Mouse (Mus musculus) hindbrain, embryonic 11.5 days (tissue): ENCODE measurements around the gene Zc3h14. TPM values are rescaled to one million over a fixed set of nuclear protein-coding genes. Genes with fewer than 3 reads are reported as not detected.

Experiments
- ATAC-seq: fragments of 200-750 bp; cut with Nextera tagmentation; 2 replicates; pipeline ENCODE4 v1.8.0; 2017; ENCODE audit warnings: mild to moderate bottlenecking, moderate TSS enrichment, moderate library complexity; ENCODE audit not compliant: low FRiP score
- DNase-seq: peaks from one replicate; pipeline ENCODE4 v3.0.0-alpha.2; 2015; ENCODE audit warnings: low spot score
- H3K27ac ChIP-seq: fragments of 300-500 bp; sonication (generic); 2 replicates; pipeline ENCODE4 v1.5.1; 2014; ENCODE audit warnings: mild to moderate bottlenecking, low read depth, low read length
- H3K27me3 ChIP-seq: fragments of 300-500 bp; sonication (generic); 2 replicates; pipeline ENCODE4 v1.6.1; 2014; ENCODE audit warnings: mild to moderate bottlenecking, low read length, moderate library complexity, mixed read lengths; ENCODE audit not compliant: control insufficient read depth, insufficient read depth
- H3K36me3 ChIP-seq: fragments of 300-500 bp; sonication (generic); 2 replicates; pipeline ENCODE4 v1.6.1; 2014; ENCODE audit warnings: mild to moderate bottlenecking, low read length, moderate library complexity, mixed read lengths; ENCODE audit not compliant: control insufficient read depth, insufficient read depth
- H3K4me1 ChIP-seq: fragments of 300-500 bp; sonication (generic); replicated peaks from 2 replicates; pipeline ENCODE4 v1.6.1; 2014; ENCODE audit warnings: low read length, mixed read lengths; ENCODE audit not compliant: control insufficient read depth, insufficient read depth
- H3K4me2 ChIP-seq: fragments of 300-500 bp; sonication (generic); replicated peaks from 2 replicates; pipeline ENCODE4 v1.6.1; 2014; ENCODE audit warnings: mild to moderate bottlenecking, low read depth, low read length
- H3K4me3 ChIP-seq: fragments of 300-500 bp; sonication (generic); 2 replicates; pipeline ENCODE4 v1.5.1; 2014; ENCODE audit warnings: low read depth, low read length
- H3K9ac ChIP-seq: fragments of 300-500 bp; sonication (generic); 2 replicates; pipeline ENCODE4 v1.6.1; 2014; ENCODE audit warnings: low read depth, low read length
- H3K9me3 ChIP-seq: fragments of 300-500 bp; sonication (generic); 2 replicates; pipeline ENCODE4 v1.6.1; 2016; ENCODE audit warnings: low read length; ENCODE audit not compliant: control insufficient read depth
- WGBS: fragments of 180-500 bp; shearing (Covaris S2); extraction: QIAGEN DNeasy Blood & Tissue Kit; methylation state at CpG from one replicate; pipeline ENCODE4 v1.1.7; 2014; 5-methylcytosine and 5-hydroxymethylcytosine counted together
- polyA plus RNA-seq: library from polyadenylated mRNA; unstranded; fragments of >200 nt; fragmentation: Nextera tagmentation; extraction: Ambion mirVana; gene quantifications from 2 replicates; pipeline ENCODE4 v1.2.1, GENCODE M21; 2014

The Zc3h14 gene
- polyA plus RNA-seq, 1 experiment from 2014 or later: 165 TPM

DNA sequence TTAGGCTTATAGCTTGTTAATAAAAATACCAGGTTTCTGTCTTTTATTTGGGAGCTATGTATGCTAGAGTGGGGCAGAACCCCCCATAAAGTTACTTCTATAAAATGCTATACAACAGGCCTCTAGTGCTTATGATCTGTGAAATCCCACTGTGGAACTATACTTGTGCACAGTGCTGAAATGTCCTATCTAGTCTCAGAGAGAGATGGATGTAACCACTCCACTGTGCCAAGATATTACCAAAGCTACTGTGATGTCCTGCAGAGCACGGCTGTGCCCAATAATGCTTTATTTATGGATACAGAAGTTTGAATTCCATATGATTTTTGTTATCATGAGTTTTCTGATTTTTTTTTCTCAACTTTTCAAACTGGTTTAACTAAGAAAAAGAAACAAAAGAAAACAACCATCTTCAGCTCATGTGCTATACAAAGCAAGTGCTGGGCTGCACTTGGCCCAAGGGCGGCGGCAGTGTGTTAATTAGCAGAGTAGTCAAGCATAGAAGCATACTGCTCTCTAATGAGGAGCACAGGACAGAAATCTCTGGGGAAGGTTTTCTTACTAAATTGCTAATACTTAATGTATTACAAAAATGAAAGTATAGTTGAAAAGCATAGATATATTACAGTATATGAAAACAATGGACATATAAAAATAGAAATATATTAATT, 57.4 kb downstream of the Zc3h14 start:
- ATAC-seq: no peak
- no peak overlapping the region for H3K4me3 ChIP-seq
- H3K36me3 ChIP-seq: no peaks in the 10 kb centered on the region
- no peaks in the 10 kb centered on the region for H3K27me3 ChIP-seq
- DNase-seq: no peak
- 87% methylated on average over 3 of the region's 3 CpGs for WGBS
- H3K27ac ChIP-seq: no peak overlapping the region
- no peaks in the 10 kb centered on the region for H3K4me1 ChIP-seq
- no peaks in the 10 kb centered on the region for H3K9me3 ChIP-seq
- H3K9ac ChIP-seq: no peak overlapping the region
- no peak overlapping the region for H3K4me2 ChIP-seq

DNA sequence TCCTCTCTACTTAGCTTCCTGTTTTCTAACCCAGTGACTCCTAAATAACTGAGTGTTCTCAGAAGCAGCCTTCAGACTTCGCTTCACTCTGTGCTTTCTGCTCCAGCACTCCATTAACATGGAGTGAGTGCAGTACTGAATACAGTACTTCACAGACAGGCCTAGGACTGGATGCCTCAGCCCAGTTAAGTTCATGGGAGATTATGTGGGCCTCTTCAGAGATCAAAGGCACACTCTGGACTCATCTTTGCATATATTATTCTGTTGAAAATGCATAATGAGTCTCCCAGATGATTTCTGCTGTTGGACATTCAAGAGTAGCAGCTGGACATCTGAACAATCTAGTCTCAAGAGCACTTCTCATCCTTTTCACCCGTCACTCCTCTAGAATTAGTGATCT, 74.0 kb downstream of the Zc3h14 start:
- Histone ChIP-seq H3K9me3 (no peaks in the 10 kb centered on the region), H3K9ac (no peak overlapping the region), H3K4me2 (no peak overlapping the region), H3K36me3 (no peaks in the 10 kb centered on the region; the same call in 1 of the 2 replicates), H3K4me1 (no peaks in the 10 kb centered on the region), H3K4me3 (no peak overlapping the region), H3K27me3 (no peaks in the 10 kb centered on the region), H3K27ac (no peak overlapping the region)
- DNase-seq (no peak), ATAC-seq (no peak)
- 68% methylated on average over 2 of the region's 2 CpGs for WGBS

DNA sequence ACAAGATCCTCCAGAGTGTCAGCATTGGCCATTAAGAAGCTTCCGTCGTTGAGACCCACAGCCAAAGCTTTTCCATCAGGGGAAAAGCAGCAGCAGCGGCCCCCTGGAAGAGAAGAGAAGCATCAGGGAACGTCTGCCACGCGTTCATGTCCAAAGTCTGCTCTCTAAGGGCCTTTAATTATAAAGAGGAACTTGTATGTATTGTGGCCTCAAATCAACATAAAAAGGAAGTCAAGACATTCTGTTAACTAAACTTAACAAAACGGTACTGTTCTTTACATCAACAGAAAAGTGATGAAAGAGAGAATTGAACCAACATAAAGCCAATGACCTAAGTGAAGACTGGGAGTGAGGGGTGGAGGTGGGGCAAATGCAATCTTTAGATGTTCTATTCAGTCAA, 84.4 kb downstream of the Zc3h14 start:
- Histone ChIP-seq H3K9ac (no peak overlapping the region), H3K9me3 (no peaks in the 10 kb centered on the region), H3K27me3 (no peaks in the 10 kb centered on the region), H3K4me2 (no peak overlapping the region), H3K27ac (no peak overlapping the region), H3K36me3 (0 out of 2 replicates have a peak, but pooled peaks cover 3% of the 10 kb centered on the region), H3K4me3 (no peak overlapping the region), H3K4me1 (no peaks in the 10 kb centered on the region)
- DNase-seq (no peak), ATAC-seq (no peak)
- 89% methylated on average over 7 of the region's 7 CpGs for WGBS

DNA sequence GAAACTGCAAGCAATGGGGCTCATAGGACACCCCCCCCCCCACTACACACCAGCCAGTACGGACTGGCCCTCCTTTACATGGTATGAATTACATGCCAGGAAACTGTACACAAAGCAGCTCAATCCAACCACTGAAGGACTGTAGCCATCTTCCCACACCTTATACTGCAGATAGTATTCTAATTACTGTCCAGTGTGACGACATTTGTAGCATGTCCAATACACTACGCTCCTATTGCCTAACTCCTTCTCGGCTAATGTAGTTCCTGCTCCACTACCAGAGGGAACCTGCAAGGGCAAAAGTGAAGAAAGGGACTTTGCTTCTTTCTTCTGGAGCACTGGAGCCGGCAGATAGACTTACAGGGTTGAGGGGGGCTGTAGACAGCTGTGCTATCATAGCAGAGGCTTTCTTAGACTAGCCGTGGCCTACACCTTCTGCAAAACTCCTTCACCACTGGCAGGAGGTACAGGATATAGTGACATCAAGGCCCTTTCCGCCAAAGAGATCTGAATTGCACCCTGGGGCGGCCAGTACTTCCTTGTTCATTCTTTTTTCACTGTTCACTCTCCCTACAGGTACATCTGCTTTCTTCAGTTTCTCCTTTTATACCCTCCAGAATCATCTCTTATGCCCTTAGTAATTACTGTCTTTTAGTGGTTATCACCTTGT, 86.3 kb downstream of the Zc3h14 start:
- Histone ChIP-seq H3K9ac (no peak overlapping the region), H3K36me3 (0 out of 2 replicates have a peak, but pooled peaks cover 3% of the 10 kb centered on the region), H3K27ac (no peak overlapping the region), H3K4me1 (no peaks in the 10 kb centered on the region), H3K9me3 (no peaks in the 10 kb centered on the region), H3K4me3 (no peak overlapping the region), H3K4me2 (no peak overlapping the region), H3K27me3 (no peaks in the 10 kb centered on the region)
- ATAC-seq (no peak), DNase-seq (no peak)
- 94% methylated on average over 8 of the region's 8 CpGs for WGBS

DNA sequence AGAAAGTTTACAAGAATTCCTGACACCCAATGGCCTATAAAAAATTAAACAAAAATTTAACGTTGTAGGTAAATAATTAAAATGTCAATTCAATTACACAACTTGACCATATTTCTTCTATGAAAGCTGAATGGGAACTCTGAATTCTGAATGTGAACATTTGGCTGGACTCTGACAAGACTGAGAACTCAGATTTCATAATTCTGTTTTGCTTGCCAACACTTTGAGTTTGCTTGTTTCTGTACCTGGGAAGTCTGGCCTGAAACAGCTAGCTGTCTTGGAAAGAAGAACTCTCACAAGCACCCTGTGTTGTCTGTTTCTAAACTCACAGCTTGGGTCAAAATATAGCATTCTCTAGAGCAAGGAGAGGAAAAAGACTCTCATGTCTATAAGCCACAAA, 87.1 kb downstream of the Zc3h14 start:
- Histone ChIP-seq H3K4me2 (no peak overlapping the region), H3K36me3 (0 out of 2 replicates have a peak, but pooled peaks cover 3% of the 10 kb centered on the region), H3K4me1 (no peaks in the 10 kb centered on the region), H3K4me3 (no peak overlapping the region), H3K27ac (no peak overlapping the region), H3K27me3 (no peaks in the 10 kb centered on the region), H3K9ac (no peak overlapping the region), H3K9me3 (no peaks in the 10 kb centered on the region)
- ATAC-seq (no peak), DNase-seq (no peak)
- WGBS: 86% methylated on average over 1 of the region's 1 CpGs

DNA sequence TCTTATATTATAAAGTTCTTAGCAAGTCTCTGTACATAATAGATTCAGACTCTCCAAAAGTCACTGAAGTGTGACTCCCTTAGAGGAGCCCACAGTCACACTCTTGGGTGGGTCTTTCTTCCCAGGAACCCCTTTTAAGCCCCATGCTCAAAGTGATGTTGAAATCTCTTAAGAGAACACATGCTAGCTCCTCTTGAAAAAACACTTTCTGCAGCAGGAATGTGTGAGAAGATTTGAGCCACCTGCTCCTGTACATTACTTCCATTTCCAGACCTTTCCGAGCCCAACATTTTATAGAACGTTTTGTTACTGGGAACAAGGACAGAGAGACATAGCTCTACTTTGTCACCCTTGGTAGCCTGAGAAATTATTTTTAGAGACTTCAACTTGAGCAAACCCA, 88.1 kb downstream of the Zc3h14 start:
- Histone ChIP-seq H3K9me3 (no peaks in the 10 kb centered on the region), H3K27ac (no peak overlapping the region), H3K4me1 (no peaks in the 10 kb centered on the region), H3K27me3 (no peaks in the 10 kb centered on the region), H3K36me3 (0 out of 2 replicates have a peak, but pooled peaks cover 3% of the 10 kb centered on the region), H3K4me3 (no peak overlapping the region), H3K4me2 (no peak overlapping the region), H3K9ac (no peak overlapping the region)
- no peak for ATAC-seq
- 87% methylated on average over 2 of the region's 2 CpGs for WGBS
- no peak for DNase-seq

DNA sequence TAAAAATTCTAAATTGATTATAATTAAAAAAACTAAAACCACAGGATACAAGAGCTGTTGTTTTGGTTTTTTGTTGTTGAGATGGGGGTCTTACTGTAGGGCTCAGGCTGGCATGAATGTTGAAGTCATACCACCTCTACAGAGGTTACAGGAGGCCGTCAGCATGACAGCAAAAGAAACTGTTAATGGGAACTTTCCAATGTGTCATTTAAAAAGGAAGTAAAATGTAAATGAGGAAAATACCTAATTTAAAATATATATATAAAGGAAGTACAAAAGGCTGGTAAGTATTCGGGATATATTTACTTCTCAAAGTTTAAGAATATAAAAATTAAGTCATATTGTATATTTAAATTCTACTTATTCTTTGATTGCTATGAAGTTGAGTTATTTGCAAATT, 88.7 kb downstream of the Zc3h14 start:
- H3K4me1 ChIP-seq: no peaks in the 10 kb centered on the region
- ATAC-seq (no peak), DNase-seq (no peak)
- no peak overlapping the region for H3K9ac ChIP-seq
- 88% methylated on average over 2 of the region's 2 CpGs for WGBS
- H3K4me3 ChIP-seq: no peak overlapping the region
- 0 out of 2 replicates have a peak, but pooled peaks cover 3% of the 10 kb centered on the region for H3K36me3 ChIP-seq
- H3K27ac ChIP-seq: no peak overlapping the region
- no peaks in the 10 kb centered on the region for H3K27me3 ChIP-seq
- H3K4me2 ChIP-seq: no peak overlapping the region
- no peaks in the 10 kb centered on the region for H3K9me3 ChIP-seq
